Mouse (Mus musculus): ENCODE data around the gene Zkscan17.
A peak's percentile ranks its signal among the peaks of the same experiment; 100 is the strongest.

The Zkscan17 gene

GRCm38 (mm10) chr11:59518226-59518625 is 8.3 kb downstream of the Zkscan17 start:
- no peak for DNase-seq (ENCODE audit: low read depth, low spot score)

GRCm38 (mm10) chr11:59517441-59517840 is 9.1 kb downstream of the Zkscan17 start:
- no peak for DNase-seq (ENCODE audit: low read depth, low spot score)

- no peak for DNase-seq (ENCODE audit: low read depth, low spot score)
Measured at GRCm38 (mm10) chr11:59514789-59515188, 11.8 kb downstream of the Zkscan17 start.

- DNase-seq (ENCODE audit: low read depth, low spot score): no peak
Measured at GRCm38 (mm10) chr11:59514381-59514780, 12.2 kb downstream of the Zkscan17 start.

GRCm38 (mm10) chr11:59513556-59513955 is 13.0 kb downstream of the Zkscan17 start:
- DNase-seq (ENCODE audit: low read depth, low spot score): no peak

- no peak for DNase-seq (ENCODE audit: low read depth, low spot score)
Measured at GRCm38 (mm10) chr11:59512733-59513132, 13.8 kb downstream of the Zkscan17 start.

GRCm38 (mm10) chr11:59511558-59511957 is 15.0 kb downstream of the Zkscan17 start:
- no peak for DNase-seq (ENCODE audit: low read depth, low spot score)

- DNase-seq (ENCODE audit: low read depth, low spot score): no peak
Measured at GRCm38 (mm10) chr11:59506713-59507074, 19.9 kb downstream of the Zkscan17 start.

- DNase-seq (ENCODE audit: low read depth, low spot score): peak; percentile 94
Measured at GRCm38 (mm10) chr11:59505839-59506712, 20.5 kb downstream of the Zkscan17 start.

- peak; percentile 78 for DNase-seq (ENCODE audit: low read depth, low spot score)
Measured at GRCm38 (mm10) chr11:59505351-59505838, 21.2 kb downstream of the Zkscan17 start.

- DNase-seq (ENCODE audit: low read depth, low spot score): no peak
Measured at GRCm38 (mm10) chr11:59501978-59502700, 24.4 kb downstream of the Zkscan17 start.

- DNase-seq (ENCODE audit: low read depth, low spot score): no peak
Measured at GRCm38 (mm10) chr11:59497747-59498146, 28.8 kb downstream of the Zkscan17 start.

GRCm38 (mm10) chr11:59496672-59497310 is 29.8 kb downstream of the Zkscan17 start:
- DNase-seq (ENCODE audit: low read depth, low spot score): no peak

GRCm38 (mm10) chr11:59486222-59486621 is 40.3 kb downstream of the Zkscan17 start:
- DNase-seq (ENCODE audit: low read depth, low spot score): no peak

- DNase-seq (ENCODE audit: low read depth, low spot score): no peak
Measured at GRCm38 (mm10) chr11:59485641-59486040, 40.9 kb downstream of the Zkscan17 start.

GRCm38 (mm10) chr11:59483212-59483611 is 43.3 kb downstream of the Zkscan17 start:
- peak; percentile 67 for DNase-seq (ENCODE audit: low read depth, low spot score)

- no peak for DNase-seq (ENCODE audit: low read depth, low spot score)
Measured at GRCm38 (mm10) chr11:59477240-59477639, 49.3 kb downstream of the Zkscan17 start.

- DNase-seq (ENCODE audit: low read depth, low spot score): peak; percentile 83
Measured at GRCm38 (mm10) chr11:59472326-59472677, 54.2 kb downstream of the Zkscan17 start, which contains the start of gene Zfp867. Gene Zfp867 (minus strand): TSS chr11:59472474.

- DNase-seq (ENCODE audit: low read depth, low spot score): no peak
Measured at GRCm38 (mm10) chr11:59471413-59472325, 54.9 kb downstream of the Zkscan17 start.

- no peak for DNase-seq (ENCODE audit: low read depth, low spot score)
Measured at GRCm38 (mm10) chr11:59460459-59460858, 66.1 kb downstream of the Zkscan17 start.

- DNase-seq (ENCODE audit: low read depth, low spot score): peak; percentile 49
Measured at GRCm38 (mm10) chr11:59458973-59459372, 67.6 kb downstream of the Zkscan17 start.

All from forelimb bud, embryonic 11.5 days (tissue).